Mouse (Mus musculus) thymus, adult 2 months (tissue): ENCODE results near the gene Smc3.

Source experiments
- CTCF ChIP-seq: fragments of 200-500 bp; IDR thresholded peaks from 2 replicates; pipeline ENCODE4 v1.5.1; 2012; ENCODE audit warnings: mild to moderate bottlenecking, control low read depth, low read length, moderate library complexity, borderline replicate concordance; ENCODE audit not compliant: control insufficient read depth, poor library complexity, insufficient read depth; ENCODE audit errors: extremely low read depth
- POLR2A ChIP-seq: fragments of 200-500 bp; IDR thresholded peaks from 2 replicates; pipeline ENCODE4 v1.6.1; 2012; ENCODE audit warnings: mild to moderate bottlenecking, low read length, control low read depth, moderate library complexity; ENCODE audit not compliant: control insufficient read depth, poor library complexity, insufficient read depth; ENCODE audit errors: extremely low read depth

- no peak for TF ChIP-seq POLR2A
- TF ChIP-seq CTCF, result no peak
Measured at GRCm38 (mm10) chr19:53660722-53661420, 60.7 kb downstream of the Smc3 start.
